Mouse (Mus musculus): ENCODE measurements at regions not wholly inside any gene's neighbourhood (a gene's known extent, or its start where the extent isn't known, plus 50 kb on each side); places are given as distances from the start of the nearest gene placed in this dataset.

DNA sequence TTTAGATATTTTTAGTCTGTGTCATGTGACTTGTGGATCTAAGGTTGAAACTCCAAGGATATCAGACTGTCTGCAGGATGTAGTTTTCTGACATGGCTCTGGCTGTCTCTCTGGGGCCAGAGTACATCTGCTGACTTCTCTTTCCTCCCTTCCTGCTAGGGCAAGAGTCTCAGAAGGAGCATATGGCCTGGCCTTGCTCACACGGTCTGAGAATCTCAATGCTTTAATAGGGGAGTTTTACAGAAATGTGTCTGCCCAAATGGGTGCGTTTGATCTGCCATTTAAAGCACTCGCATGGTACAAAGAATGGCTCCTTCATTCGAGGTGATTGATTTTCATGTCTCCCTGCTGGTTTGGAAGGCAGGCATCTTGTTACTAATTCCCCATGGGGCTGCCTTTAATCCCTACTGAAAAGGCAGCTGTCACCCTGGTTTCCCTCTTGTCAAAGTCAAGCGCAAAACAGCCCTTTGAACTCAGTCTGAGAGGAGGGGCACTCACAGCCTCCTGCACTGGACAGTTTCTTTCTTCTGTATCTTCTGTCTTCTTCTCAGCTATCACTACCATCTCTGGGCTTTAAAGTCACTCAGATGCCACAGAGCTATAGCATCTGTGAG lies 199.7 kb upstream of the Eef2kmt start:
- DNase-seq = no peak

DNA sequence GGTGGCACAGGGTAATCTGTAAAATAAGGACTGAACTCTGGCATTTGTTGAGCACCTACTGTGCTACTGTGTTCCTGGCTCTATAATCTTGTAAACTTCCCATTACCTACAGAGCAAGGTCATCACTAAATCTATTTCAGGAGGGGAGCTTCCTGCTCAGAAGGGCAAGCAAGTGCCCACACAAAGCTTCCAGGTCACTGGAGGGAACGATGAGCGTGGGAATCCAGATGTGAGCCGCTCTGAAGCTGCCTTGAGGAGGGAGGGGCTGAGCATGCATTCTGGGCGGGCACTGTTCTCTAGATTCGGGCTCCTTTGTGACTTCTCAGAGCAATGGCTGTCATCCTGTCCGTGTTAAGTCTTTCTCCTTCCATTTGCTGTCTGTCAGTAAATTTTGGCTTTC lies 198.5 kb upstream of the Eef2kmt start:
- DNase-seq = no peak

DNA sequence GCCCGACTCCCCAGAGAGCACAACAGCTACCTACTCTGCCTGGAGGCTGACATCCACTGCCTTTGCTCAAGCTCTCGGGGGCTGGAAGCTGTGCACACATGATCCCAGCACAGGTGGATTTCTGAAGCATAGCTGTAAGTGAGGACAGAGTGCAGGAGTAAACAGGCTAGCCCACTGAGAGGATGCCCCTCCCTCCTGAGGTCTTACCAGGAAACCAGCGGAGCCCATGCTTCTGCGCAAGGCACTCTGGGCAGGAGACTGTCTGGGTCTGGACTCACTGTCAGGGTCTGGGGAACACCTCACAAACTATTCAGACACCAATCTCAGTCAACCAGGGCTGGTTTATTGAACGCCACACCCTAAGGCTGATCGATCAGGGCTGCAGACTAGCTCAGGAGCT lies 197.2 kb upstream of the Eef2kmt start:
- no peak for DNase-seq

DNA sequence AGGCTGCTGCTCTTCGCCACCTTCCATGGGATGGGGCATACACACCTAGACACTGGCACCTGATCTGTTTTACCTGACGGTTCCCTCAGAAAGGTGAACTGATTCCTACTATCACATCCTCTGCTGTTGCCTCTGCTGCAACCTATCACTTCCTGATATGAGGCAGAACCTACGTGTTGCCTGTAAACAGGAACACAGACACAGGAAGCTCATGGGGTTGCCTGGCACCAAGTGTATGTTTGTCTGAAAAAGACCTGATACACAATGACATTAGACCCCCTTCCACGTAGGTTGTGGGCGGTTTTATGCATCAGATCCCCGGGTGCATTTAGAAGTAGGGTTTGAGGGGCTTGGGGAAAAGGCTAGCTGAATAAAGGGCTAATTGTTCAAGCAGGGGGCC lies 190.0 kb upstream of the Eef2kmt start:
- no peak for DNase-seq

DNA sequence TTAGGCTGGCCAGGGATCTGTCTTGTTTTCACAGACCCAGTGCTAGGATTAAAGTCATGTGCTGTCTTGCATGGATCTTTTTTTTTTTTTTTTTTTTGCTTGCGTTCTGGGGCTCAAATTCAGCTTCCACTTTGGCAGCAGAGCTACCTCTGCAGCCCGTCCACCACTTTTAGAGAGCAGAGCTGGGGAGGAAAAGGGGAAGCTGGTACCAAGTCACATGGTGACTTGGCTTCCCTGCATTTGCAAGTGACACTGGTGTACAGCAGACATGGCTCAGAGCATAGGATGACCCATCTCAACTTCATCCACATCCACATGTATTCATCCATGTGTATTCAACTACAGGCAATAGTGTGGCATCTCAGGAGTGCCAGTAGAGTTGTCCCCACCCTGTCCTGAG lies 189.0 kb upstream of the Eef2kmt start:
- no peak for DNase-seq

DNA sequence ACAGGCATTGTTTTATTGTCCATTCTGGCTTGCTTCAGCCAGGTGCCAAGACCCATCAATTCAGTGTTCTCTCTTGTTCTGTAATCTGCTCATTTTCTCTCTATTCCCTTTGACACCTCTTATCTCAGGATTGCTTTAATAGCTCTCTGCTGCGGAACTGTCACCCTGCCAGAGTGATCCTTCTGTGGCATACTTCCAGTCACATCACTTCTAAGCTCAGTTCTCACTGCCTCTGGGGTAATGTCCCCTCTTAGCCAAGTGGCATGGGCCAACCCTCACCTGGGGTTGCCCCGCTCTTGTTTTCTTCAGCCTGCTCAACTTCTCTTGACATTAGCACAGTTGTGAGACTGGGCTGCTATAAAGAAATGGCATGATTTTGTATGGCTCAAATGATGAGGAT lies 183.9 kb upstream of the Eef2kmt start:
- DNase-seq = no peak

DNA sequence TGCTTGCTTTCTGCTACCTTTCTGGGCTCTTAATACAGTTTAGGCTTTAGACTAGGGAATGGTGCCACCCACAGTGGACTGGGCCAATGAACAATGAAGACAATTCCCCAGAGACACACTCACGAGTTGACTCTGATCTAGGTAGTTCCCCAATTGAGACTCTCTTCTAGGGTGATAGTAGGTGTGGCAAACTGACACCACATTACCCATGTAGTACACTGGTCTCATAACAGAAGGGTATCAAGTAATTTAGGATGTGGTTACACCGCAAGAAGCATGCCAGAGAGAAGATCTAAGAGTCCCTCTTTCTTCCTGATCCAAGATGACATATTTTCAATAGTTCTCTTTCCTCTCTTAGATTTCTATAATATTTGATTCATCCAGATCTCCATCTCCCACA lies 182.6 kb upstream of the Eef2kmt start:
- DNase-seq = no peak

DNA sequence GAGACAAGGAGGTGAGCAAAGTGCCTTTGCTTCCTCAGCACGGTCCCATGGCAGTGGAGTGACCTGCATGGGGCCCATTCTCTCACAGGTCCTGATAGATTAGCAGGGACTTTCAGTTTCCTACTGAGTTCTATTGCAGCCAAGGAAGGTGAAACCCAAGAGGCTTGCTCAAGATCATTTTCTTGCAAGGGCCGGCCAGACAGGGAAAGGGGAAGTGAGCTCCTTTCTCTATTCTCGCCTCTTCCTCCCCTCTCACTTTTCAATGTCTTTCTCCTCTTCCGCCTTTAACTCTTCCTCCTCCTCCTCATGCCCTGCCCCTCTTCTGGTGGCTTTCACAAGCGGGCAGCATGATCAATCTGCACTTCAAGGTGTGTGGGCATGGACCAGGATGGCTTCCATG lies 175.9 kb upstream of the Eef2kmt start:
- no peak for DNase-seq

DNA sequence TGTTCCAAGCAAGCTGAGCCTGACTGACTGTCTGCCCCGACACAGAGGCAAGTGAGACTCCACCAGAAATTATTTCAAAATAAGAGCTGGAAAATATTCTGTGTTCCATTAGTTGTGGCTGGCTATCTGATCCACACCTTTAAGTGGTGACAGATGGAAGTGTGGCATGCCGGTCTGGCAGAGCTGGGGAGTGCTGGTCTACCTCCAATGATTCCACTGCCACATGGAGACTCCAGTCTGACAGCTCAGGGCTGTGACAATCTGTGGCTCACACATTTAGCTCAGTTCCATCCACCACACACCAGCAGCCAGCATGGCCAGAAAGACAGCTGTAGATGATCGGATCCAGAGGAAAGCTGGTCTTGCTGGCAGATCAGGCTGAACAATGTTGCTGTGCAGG lies 175.3 kb upstream of the Eef2kmt start:
- DNase-seq = peak; percentile 78

DNA sequence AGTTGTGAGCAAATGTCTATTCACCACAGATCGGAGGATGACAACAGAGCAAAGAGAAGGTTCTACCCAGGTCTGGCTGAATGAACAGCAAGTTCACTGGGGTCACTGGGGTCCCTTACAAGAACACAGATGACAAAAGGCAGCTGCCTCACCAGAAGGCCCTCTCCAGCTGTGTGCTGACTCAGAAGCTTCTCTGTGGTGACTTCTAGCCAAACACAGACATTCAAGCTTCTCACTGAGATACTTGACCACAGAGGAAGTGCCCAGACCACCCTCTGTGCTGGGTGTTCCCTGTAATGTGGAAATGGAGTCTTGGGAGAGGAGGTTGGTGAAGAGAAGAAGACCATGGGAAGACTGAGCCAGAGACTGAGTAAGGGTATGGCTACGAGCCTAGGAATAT lies 173.7 kb upstream of the Eef2kmt start:
- no peak for DNase-seq

DNA sequence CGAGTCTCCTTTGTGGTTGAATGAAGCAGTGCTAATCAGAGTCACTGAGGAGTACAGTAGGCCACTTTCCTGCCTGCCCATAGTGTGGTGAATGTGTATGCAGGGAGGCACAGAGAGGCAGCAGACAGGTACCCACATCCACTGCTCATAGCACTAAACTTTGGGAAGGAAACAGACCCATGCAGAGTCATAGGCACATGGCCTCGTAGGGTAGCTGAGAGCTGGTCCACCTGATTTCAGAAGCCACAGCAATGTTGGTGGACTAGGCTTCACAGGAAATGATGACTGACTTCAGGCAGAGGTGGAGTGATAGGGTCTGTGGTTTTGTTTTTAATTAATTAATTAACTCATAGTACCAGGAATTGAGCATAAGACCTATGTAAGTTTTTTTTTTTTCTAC lies 170.1 kb upstream of the Eef2kmt start:
- no peak for DNase-seq

DNA sequence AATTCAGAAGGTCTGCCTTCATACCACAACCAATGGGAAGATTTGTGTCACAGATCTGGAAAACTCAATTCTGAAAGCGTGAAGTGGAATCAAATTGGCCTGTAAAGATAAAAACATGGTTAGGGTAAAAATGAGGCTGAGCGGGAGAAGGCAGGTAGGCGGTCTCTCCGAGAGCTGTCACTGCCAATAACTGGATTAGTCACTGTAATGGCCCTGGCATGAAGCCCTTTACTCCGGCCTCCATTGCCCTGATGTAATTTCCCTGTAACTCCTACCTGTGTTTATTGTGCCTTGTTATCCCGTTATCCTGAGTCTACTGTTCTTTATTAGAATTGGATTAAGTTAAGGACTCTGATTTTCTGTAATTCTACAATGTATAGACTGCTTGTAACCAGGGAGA lies 166.3 kb upstream of the Eef2kmt start:
- DNase-seq = no peak

DNA sequence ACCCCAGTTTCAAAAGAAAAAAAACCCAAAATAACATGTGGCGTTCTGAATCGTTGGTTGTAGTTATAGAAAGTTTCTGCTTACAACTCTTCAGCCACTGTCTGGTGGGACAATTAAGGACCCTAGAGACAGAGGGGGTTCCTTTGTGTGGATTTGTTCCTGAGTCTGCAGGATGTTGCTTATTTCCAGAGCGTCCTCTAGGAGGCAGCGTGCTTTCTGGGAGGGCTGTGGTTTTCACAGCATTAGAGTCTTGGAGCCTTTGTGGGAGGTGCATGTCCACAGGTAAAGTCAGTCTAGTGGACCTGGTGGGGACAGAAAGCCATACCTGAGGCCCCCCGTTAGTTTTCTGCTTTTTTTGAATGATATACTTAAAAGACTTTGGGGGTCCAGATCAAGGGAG lies 165.8 kb upstream of the Eef2kmt start:
- no peak for DNase-seq

DNA sequence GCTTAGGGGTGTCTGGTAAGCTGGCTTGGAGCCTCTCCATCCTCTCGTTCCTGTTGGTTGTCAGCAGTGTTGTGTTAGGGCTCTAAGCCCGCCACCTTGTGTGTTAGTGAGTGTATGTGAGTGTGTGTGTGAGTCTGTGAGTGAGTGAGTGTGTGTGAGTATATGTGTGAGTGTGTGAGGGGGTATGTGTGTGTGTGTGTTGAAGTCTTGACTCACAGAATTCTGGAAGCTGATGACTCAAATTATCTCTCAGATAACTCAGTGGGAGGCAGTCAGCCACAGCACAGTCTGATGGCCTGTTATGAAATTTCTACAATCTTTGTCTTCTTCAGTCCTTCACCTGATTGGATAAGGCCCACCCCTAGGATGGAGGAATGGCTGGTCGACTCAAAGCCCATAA lies 163.7 kb upstream of the Eef2kmt start:
- DNase-seq = no peak

DNA sequence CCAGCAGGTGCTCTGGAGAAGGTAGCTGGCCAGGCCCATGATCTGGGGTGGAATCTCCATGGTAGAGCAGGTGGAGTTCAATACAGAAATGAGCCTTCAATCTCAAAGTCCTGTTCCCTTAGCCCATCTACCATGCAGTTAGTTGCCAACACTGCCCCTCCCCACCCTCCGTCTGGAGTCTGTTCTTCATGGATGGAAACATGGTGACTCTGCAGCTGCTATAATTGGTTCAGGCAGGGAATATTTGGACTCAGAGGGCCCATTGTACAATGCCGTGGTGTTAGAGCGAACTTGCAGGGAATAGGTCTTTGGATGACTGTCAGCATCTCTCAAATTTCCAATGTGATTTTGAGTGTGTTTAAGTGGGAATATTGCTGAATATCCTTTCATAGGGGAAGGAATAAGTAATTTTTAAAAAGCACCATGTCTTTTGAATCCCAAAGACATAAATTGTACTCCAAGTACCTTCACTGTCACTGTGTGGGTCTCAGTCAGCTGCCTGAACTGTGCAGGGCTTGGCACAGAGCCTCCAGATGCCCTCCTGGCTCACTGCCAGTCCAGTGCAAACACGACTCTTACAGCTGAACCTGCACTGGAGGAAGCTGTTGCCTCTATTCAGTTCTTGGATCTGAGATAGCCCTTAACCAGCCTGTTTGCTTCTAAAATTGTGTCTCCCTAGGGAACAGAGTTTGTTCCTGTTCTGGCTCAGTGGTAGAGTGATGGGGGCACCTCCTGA lies 162.8 kb upstream of the Eef2kmt start:
- no peak for DNase-seq

DNA sequence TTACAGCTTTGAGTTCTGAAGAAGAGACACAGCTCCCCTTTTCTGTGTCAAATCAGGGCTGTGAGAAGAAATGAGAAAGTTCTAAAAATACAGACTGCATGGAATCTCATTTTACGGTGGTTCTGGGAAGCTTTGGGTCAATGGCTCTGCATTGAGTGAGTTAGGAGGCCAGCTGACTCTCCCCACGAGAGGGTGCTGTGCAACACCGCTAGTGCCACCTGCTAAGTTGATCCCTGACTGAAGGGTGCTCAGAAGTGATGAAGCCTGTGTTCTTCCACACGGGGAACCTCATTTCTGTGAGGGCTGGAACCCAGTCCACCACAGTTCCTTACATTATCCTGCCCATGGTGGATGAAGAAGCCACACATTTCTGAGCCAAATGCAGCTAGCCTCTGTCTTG lies 159.5 kb upstream of the Eef2kmt start:
- no peak for DNase-seq

DNA sequence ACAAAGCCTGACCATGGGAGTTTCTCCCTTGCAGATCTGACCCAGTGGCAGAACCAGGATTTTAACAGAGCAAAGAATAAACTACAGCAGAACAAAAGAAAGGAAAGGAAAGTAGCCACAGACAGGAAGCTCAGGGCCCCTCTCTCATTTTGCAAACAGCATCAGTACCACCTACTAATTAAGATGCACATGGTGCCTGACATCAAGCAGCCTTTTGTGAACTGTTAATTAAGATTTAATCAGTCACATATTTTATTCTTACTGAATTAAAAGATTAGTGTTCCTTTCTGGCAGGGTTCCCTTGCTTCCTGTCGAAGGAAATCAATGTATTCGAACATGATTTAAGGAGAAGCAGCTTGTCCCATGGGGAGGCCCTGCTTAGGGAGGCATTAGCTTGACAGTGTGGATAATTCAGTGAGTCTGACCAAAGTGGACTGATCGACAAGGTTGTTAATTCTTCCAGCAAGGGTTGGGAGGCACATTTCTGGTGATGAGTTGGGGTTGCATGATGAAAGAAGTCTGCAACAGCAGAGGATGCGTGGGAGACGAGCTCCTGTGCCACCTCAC lies 156.1 kb upstream of the Eef2kmt start:
- DNase-seq = no peak

DNA sequence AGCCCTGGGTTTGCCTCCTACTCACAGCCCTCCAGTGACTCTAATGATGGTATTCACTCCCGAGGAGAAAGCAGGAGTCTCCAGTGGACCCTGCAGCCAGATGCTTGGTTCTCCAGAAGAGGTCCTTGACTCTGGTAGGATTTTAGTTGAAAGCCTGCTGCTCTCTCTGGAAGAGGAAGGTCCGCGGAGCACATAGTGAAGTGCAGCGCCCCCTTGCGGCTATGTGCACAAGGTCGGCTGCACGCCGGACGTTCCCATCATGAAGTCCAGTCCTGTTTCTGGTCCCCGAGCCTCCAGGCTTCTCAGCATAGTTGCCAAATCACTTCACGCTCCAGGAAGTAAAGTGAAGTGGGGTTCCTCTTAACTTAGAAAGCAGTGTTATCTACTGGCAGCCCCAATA lies 150.9 kb upstream of the Eef2kmt start:
- DNase-seq = no peak

DNA sequence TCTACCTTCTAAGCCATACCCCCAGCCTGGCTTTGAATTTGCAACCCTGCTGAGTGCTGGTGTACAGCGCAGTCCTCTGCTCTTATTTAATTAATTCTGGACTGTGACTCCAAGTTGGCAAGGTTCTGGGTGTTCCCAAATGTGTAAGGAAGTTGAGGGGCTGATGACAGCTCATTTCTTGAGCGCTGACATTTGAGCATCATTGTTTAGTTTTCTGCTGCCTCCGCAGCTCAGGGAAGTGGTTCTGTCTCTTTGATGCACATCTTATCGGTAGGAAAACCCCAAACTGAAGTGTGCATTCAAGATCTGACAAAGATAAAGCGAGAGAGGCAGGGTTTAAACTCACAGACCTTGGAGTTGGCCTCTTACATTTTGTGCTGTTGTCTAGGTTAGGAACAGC lies 137.6 kb upstream of the Eef2kmt start:
- DNase-seq = no peak

DNA sequence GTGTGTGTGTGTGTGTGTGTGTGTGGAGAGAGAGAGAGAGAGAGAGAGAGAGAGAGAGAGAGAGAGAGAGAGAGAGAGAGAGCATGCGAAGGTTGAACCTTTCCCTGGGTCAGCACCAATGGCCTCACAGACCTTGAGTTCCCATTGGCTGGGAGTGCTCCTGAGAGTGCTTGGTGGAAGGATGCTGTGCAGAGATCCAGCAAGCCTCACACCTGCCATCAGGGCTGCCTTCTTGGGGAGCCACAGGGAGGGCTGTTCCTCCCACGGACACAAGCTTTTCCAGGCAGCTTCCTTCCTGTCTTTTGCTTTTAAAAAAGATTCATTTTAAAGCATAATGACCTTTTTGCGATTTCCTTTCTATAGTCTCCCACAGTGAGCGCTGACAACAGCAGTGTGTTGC lies 127.1 kb upstream of the Eef2kmt start:
- no peak for DNase-seq

DNA sequence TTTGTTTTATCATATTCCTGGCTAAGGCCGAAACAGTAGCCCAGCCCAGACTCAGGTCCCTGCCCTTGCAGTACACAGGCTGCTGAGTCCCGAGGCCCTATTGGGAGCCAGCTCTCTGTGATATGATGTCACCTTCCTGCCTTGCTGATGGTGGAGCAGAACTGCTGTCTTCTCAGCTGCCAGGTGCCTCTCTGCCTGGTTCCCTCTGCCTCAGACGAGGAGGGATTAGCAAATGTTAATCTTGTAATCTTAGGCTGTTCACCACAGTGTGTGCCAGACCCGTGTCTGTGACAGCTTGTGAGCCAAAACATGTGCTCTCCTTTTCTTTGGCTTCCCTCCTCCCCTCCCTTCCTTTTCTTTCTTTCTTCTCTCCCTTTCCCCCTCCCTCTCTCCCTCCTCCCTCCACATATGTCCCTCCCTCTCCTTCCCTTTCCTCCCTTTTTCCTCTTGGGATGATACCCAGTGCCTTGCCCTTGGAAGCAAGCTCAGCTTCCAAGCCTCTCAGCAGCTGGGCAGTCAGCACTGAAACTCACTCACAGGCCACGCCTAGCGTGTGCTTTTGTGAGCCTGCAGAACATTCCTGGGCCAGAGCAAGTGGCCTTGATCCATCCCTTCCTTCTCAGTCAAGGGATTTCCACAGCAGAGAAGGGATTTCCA lies 126.6 kb upstream of the Eef2kmt start:
- DNase-seq = no peak

DNA sequence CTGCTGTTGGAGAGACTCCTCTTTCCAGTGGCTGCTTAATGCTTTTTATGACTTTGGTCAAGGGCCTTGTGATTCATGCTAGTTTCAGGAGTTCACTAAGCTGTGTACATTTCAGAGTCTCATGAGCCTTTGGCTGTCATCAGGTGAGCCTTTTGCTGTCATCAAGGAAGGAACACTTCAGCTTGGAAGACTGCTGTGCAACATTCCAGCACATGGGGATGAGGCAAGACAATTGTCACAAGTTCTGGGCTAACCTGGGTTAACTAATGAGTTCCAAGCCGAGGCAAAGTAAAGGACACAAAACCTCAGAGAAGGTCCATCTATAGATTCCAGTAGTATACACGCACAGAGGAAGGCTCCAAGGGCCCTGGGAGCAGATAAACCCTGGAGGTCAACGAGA lies 124.8 kb upstream of the Eef2kmt start:
- no peak for DNase-seq

DNA sequence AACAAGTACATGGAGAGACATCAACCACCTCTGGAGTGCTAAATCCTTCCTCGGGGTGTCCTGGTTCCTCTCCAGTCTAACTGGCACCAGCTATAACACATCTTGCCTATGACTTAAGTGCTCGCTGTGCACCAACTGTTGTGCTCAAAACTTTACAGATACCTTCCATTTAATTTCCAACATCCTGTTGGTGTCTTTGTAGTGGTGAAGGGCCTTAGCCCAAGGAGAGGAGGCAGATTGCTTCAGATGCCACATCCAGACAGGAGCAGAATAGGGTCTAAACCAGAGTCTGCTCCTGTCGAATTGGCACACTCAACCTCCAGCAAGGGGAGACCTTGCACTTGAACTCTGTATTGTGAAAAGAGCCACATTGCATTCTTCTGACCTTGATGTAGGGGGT lies 121.2 kb upstream of the Eef2kmt start:
- no peak for DNase-seq

All from cerebellum, adult 11 months (tissue).